Mouse (Mus musculus) liver, adult 2 months (tissue): Measurements from ENCODE around the gene Shroom3.

Experiments used
- CTCF ChIP-seq: fragments of 200-500 bp; IDR thresholded peaks from 2 replicates; pipeline ENCODE4 v1.5.1; 2011; ENCODE audit warnings: low read depth, low read length, control low read depth
- POLR2A ChIP-seq: fragments of 200-500 bp; IDR thresholded peaks from 2 replicates; pipeline ENCODE4 v1.6.1; 2011; ENCODE audit warnings: low read length, control low read depth; ENCODE audit not compliant: insufficient read depth; ENCODE audit errors: extremely low read depth

DNA sequence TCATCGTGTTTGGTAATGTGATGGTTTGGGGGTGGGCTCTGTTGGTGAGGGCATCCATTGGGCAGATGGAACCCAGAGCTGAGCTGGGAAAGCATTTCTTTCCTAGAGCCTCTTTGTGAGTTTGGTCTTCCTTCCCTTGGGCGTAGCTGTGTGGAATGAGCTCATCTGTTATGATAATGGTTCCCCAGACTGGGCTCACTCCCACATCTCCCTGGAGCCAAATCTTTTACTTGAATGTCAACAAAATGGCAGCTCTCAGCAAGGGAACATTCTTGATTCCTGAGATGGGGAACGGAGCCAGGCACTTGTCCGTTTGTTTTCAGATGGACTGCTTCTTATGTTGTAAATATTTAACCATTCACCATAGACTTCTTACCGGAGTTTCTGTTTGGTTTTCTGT, 158.2 kb downstream of the Shroom3 start:
- no peak for TF ChIP-seq POLR2A
- TF ChIP-seq CTCF, result no peak
